Mouse (Mus musculus) adrenal gland, postnatal 25 days (tissue): ENCODE measurements around the gene Nudt14. TPM values are rescaled to one million over a fixed set of nuclear protein-coding genes. Genes with fewer than 3 reads are reported as not detected.
A peak's percentile ranks its signal among the peaks of the same experiment; 100 is the strongest.

ENCODE experiments used
- DNase-seq: peaks from one replicate; pipeline ENCODE4 v3.0.0; 2021; ENCODE audit warnings: mixed read lengths
- total RNA-seq: library from RNA; stranded (reverse); gene quantifications from 2 replicates; pipeline ENCODE4 v1.2.3, GENCODE M21; 2021

The Nudt14 gene
- total RNA-seq, 1 experiment from 2014 or later, result 40.7 TPM

GRCm38 (mm10) chr12:112950040-112950760 lies 8.3 kb upstream of the Nudt14 start:
- DNase-seq, result peak; percentile 92

- DNase-seq, result no peak
These were observed 5.4 kb upstream of the Nudt14 start for GRCm38 (mm10) chr12:112947307-112947706.

GRCm38 (mm10) chr12:112943669-112944068 lies 1.7 kb upstream of the Nudt14 start:
- DNase-seq, result no peak

GRCm38 (mm10) chr12:112941156-112941775 lies 658 bp downstream of the Nudt14 start:
- peak; percentile 29 for DNase-seq

- DNase-seq, result no peak
These were observed 1.2 kb downstream of the Nudt14 start for GRCm38 (mm10) chr12:112940710-112941109.

- DNase-seq, result no peak
These were observed 1.7 kb downstream of the Nudt14 start for GRCm38 (mm10) chr12:112940238-112940637.

- no peak for DNase-seq
These were observed 2.9 kb downstream of the Nudt14 start for GRCm38 (mm10) chr12:112938873-112939565.

GRCm38 (mm10) chr12:112938366-112938765 lies 3.6 kb downstream of the Nudt14 start:
- no peak for DNase-seq

GRCm38 (mm10) chr12:112937906-112938305 lies 4.0 kb downstream of the Nudt14 start:
- DNase-seq, result no peak

GRCm38 (mm10) chr12:112932647-112933046 lies 9.3 kb downstream of the Nudt14 start:
- DNase-seq, result no peak

GRCm38 (mm10) chr12:112929562-112930352 lies 12.2 kb downstream of the Nudt14 start, which contains the start of gene Jag2:
Jag2 (minus strand) TSS chr12:112929776.
- DNase-seq, result peak; percentile 58

GRCm38 (mm10) chr12:112928401-112929241 lies 13.3 kb downstream of the Nudt14 start:
- no peak for DNase-seq

GRCm38 (mm10) chr12:112927265-112927664 lies 14.7 kb downstream of the Nudt14 start:
- DNase-seq, result no peak

- no peak for DNase-seq
These were observed 16.0 kb downstream of the Nudt14 start for GRCm38 (mm10) chr12:112925950-112926349.

GRCm38 (mm10) chr12:112922541-112922940 lies 19.4 kb downstream of the Nudt14 start:
- no peak for DNase-seq

- no peak for DNase-seq
These were observed 20.4 kb downstream of the Nudt14 start for GRCm38 (mm10) chr12:112921518-112921917.

- DNase-seq, result no peak
These were observed 24.0 kb downstream of the Nudt14 start for GRCm38 (mm10) chr12:112917906-112918305.

- no peak for DNase-seq
These were observed 24.4 kb downstream of the Nudt14 start for GRCm38 (mm10) chr12:112917486-112917885.

GRCm38 (mm10) chr12:112916698-112917400 lies 25.1 kb downstream of the Nudt14 start:
- no peak for DNase-seq

- DNase-seq, result no peak
These were observed 26.3 kb downstream of the Nudt14 start for GRCm38 (mm10) chr12:112915587-112915986.

GRCm38 (mm10) chr12:112914527-112914926 lies 27.4 kb downstream of the Nudt14 start:
- DNase-seq, result no peak
